Mouse (Mus musculus) central nervous system, embryonic 14 days (tissue): Measurements from ENCODE around the gene Fmc1. TPM values are rescaled to one million over a fixed set of nuclear protein-coding genes. Genes with fewer than 3 reads are reported as not detected.

Experiments
- polyA plus RNA-seq: library from polyadenylated mRNA; depleted of rRNA; stranded (reverse); fragments of >200 nt; gene quantifications from 2 replicates; pipeline ENCODE4 v1.2.3, GENCODE M21; 2012; rRNA removed

Fmc1 gene
- polyA plus RNA-seq, result 145 and 159 TPM in 2 replicates

DNA sequence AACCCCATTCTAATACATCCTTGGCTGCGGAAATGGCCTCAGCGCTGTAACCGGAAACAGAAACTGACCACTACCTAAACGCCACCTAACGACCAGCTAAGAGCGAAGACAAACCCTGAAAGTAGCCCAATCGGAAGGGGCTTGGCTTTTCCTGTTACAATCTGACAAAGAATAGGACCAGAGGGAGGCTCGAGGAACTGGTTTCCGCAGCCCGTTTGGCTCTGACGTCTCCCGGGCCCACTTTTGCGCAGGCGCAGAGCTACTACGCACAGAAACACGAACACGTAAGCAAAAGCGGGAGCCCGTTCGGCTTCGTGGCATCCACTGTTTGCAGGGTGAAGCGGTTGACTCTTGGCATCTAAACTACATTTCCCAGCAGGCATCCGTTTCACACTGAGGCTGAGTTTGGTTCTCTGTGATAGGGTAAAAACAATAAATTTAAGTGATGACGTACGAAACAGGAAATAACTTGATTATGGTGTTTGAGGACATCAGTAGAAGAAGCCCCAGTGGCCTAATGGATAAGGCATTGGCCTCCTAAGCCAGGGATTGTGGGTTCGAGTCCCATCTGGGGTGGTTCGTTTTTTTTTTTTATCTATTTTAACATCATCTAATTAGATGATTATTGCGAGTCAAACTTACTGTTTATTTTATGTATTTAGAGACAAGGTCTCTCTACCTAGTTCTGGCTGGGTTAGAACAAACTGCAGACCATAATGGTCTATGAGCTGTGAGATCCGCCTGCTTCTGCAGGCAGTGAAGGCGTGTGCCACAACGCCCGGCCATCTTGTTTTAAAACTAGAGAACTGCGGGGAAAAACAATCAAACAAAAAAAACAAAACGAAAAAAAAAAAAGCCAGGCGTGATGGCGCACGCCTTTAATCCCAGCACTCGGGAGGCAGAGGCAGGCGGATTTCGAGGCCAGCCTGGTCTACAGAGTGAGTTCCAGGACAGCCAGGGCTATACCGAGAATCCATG is at the start of gene Fmc1:
Fmc1 (plus strand) TSS at position 75 of the 978 bp plus-strand sequence.

DNA sequence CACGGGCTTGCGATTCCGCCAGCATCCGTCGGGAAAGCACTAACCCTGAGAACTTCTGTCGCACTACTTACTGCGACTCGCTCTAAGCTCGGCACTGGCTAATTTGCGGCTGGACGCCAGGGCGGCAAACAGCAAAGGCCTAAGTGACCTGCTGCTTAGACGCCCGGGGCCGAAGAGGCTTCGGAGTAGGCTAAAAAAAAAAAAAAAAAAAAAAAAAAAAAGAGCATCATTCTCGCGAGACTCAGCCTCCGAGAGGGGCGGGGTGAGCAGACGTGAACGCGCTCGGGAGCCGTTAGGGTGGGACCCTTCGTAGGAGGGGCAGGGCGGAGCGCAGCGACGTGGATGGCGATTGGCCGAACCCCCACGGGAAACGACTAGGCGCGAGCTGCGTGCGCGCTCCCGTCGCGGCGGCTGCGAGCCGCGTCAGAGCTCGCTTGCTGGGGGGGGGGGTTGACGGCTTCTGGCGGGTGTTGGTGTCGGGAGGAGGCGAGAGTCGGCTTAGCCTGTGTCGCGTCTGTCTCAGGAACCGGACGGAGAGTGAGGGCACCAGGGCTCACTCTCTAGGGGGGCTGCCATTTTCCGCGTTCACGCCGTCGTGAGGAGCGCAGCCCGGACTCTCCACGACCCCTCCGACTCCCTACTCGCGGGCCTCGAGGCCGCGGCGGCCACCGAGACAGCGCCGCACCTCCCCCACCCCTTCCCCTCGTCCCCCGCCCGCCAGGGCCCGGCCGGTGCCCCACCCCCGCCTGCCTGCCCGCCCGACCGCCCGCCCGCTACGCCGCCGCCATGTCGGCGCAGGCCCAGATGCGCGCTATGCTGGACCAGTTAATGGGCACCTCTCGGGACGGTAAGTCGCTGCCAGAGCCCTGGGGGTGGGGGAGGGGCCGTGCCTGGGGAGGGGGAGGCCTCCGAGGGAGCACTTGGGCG is 18.0 kb downstream of the Fmc1 start, which contains the start of gene Luc7l2:
Luc7l2 (plus strand) TSS at position 273 of the 927 bp plus-strand sequence.

Other genes with a start within 250 kb of the Fmc1 start
- 25.2 and 27.3 TPM in 2 replicates for gene Zc3hav1l, start 234.2 kb upstream of the Fmc1 start, polyA plus RNA-seq
- 1.8 and 2.0 TPM in 2 replicates for gene Zc3hav1, start 178.9 kb upstream of the Fmc1 start, polyA plus RNA-seq
- 7.1 and 7.9 TPM in 2 replicates for gene Ttc26, start 152.0 kb upstream of the Fmc1 start, polyA plus RNA-seq
- gene Ubn2, start 99.6 kb upstream of the Fmc1 start, polyA plus RNA-seq, result 29.1 and 30.3 TPM in 2 replicates
- 149 and 177 TPM in 2 replicates for gene Luc7l2, start 17.8 kb downstream of the Fmc1 start, polyA plus RNA-seq
- gene Klrg2, start 103.7 kb downstream of the Fmc1 start, polyA plus RNA-seq, result 0.12 and 0.35 TPM in 2 replicates
- gene Clec2l, start 129.6 kb downstream of the Fmc1 start, polyA plus RNA-seq, result 29.3 and 31.0 TPM in 2 replicates